Mouse (Mus musculus) left cerebral cortex, postnatal 4 days (tissue): ENCODE data around the gene Cab39l. TPM values are rescaled to one million over a fixed set of nuclear protein-coding genes. Genes with fewer than 3 reads are reported as not detected.
A peak's percentile ranks its signal among the peaks of the same experiment; 100 is the strongest.

Experiments
- DNase-seq: peaks from one replicate; pipeline ENCODE4 v3.0.0-alpha.2; 2022
- intact Hi-C: fragments of 180-260 bp; cut with DNase I; formaldehyde crosslinking; loops from one replicate; pipeline ENCODE4 v1.15.1; 2025
- total RNA-seq, 2 experiments: library from RNA; stranded (reverse); gene quantifications; 2 replicates each; pipeline ENCODE4 v1.2.3; 2021

Gene Cab39l
- total RNA-seq, 2 experiments from 2014 or later, result 14.5 to 17.4 TPM

DNA sequence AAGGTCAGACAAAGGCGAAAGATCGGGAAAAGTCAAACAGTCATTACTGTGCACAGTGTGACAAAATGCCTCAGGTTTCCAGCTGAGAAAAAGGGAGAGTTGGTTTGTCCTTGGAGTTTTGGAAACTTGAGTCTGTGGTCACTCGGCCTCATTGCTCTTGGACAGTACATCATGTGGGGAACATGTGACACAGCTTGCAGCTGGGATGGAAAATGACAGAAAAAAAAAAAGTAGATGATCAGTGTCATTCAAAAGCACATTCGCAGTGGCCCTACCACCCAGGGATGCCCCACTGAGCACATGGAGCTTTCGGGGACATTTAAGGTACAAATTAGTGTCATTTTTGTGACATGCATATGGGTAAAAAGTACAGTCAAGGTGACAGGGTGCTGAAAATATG lies 57.2 kb downstream of the Cab39l start:
- no peak for DNase-seq
- intact Hi-C loops, result no loop called here

DNA sequence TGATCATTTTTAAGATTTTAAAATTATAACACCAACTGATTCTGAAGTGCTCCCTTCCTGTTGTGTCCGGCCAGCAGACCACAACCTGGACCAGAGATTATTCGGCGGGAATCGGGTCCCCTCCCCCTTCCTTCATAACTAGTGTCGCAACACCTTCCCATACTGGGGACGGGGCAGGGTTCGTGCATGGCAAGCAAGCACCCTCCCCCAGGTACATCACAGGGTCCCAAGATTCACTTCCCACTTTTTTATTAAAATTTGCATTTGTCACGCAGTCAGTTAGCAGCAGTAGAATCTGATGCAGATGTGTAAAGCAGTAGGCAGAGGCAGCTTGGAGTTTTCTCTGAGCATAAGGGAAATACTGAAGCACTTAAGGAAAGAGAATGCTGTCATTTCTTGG lies 64.1 kb downstream of the Cab39l start:
- intact Hi-C loops, result no loop called here
- DNase-seq, result no peak

DNA sequence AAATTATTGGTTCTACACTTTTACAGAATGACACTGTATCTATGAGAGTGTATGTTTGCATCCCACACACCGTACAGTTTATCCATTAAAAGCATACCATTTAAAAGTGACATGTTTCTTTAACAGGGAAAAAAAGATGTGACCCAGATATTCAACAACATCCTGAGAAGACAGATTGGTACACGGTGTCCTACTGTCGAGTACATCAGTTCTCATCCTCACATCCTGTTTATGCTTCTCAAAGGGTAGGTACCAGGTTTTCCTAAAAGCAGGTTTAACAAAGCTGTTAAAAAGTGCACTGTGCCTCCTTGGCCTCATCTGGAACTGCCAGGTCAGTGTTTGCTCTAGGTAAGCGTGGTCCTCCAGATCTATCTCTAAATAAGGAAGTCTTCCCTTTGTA lies 65.4 kb downstream of the Cab39l start:
- no peak for DNase-seq
- intact Hi-C loops, result no loop called here

DNA sequence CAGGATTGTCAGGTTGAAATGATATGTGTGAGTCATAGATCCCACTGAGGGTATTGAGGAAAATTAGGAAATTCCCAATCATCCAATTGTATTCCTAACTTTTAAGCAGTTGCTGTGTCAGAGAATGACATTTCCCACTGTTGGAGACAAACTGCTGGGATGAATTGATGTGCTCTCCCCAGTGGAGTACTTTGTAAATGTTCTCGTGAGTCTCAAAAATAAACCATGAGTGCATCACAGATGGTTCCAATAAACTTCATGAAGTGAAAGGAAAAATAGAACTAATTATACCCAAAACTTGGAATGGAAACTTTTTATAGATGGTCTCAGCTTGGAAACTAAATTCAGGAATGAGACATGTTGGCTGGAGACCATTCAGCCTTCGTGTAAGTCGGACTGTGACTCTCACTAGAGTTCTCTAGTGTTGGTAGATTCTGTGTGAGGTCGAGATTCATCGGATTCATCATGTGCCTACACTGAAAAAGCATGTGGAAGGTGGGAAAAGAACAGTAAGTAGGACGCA lies 73.2 kb downstream of the Cab39l start:
- intact Hi-C loops, result no loop called here
- DNase-seq, result no peak

DNA sequence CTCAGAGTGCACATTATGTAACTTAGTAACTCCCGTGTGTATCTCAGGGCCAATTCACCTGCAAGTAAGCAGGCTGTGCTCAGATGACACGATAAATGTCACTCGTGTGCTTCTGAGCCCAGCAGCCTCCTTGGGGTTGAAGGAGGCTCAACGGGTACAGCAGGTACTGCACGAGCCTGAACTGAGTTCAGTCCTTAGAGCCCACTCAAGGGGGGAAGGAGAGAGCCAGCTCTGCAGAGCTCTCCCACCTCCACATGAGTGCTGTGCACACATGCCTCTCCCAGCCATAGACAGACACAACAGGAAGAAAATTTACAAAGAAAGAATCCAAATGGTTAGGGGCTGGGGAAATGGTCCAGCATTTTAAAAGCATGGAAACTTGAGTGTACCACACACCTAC lies 85.1 kb downstream of the Cab39l start:
- no peak for DNase-seq
- intact Hi-C loops, result no loop called here

DNA sequence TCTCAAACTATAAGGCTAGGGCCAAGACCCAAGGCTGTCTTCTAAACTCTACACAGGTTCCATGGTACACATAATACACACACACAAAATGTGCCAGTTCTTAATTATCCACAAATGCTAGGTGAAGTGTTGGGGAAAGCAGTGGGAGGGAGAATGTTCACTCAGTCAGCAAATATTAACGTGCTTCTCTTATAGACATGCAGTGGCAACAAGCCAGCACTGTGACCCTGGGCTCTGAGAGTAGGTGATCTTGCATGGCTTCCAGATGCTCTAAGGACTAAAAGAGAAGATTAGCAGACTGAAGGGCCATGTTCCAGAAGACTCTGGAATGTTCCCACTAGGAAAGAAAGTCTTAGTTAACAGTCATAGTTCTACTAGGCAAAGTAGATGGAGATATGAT lies 90.0 kb downstream of the Cab39l start:
- intact Hi-C loops, result no loop called here
- DNase-seq, result no peak

DNA sequence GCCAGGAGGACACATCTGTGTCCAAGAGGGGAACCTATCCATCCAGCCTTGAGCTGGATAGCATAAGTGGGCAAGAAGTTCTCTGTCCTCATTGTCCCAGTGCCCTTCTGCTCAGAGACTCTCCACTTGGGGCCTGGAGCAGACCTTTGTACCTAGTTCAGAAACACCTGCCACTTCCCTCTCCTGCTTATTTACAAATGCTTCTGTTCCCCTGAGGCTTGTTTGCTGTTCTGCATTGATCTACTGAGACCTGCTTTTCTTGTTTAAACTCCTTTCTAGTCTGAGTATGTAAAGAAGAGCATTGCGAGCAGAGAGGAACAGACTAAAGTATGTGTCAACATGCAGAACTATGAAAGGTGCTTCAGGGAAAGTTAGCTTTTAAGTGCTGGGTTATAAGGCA lies 92.2 kb downstream of the Cab39l start:
- intact Hi-C loops, result no loop called here
- no peak for DNase-seq

DNA sequence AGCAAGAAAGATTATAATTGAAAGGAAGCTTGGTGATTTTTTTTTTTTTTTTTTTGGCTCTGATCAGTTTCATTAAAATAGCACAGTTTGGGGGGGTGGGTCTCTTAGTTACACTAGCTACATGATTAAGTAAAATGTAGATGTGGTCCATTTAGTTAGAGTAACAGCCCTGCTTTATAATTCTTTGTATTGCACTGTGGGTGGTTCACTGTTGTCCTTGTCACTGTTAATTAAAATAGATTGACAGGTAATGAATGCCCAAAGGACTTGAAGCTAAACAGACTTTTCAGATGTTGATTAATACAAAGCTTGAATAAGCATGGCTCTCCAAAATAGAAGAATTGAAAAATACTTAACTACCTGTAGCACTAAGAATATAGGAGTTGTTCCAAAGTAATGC lies 93.1 kb downstream of the Cab39l start:
- no peak for DNase-seq
- intact Hi-C loops, result no loop called here

DNA sequence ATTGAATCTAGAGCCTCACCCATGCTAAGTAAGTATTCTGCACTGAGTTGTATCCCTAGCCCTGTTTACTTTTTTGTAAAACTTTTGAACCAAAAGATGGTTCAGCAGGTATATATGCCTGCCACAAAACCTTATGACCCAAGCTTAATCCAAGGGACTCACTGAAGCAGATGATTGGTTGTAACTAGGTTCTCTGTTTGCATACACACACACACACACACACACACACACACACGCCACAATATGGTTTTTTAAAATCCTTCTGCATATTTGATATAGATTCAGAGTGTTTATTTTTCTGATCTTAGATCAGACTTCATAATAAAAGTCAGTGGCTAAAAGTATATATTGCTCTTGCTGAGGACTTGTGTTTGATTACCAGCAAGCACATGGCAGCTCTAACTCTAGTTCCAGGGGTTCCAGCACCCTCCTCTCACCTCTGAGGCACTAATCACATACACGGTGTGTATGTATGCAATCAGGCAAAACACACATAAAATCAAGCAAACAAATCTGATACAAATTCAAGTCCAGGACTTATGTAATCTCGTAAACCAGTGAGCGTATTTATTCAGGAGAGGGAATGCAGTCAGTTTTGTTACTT lies 97.2 kb downstream of the Cab39l start:
- no peak for DNase-seq
- intact Hi-C loops, result no loop called here

DNA sequence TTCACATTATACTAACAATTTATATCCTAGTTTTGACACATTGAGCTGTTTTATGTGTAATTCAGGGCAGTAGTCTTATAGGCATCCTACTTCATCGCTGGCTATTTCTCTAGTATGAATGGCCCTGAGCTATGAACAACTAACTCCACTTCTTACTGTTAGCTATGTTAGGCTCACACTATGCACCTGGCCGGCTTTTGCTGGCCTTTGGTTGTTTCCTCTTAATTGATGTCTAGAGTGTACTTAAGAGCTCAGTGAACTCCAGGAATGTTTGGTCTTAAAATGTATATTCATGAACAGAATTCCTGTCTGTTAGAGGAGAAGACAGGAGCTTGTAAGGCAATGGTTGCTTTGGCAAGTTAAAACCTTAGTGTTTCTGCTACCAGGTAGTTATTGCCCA lies 99.5 kb downstream of the Cab39l start:
- intact Hi-C loops, result no loop called here
- no peak for DNase-seq

DNA sequence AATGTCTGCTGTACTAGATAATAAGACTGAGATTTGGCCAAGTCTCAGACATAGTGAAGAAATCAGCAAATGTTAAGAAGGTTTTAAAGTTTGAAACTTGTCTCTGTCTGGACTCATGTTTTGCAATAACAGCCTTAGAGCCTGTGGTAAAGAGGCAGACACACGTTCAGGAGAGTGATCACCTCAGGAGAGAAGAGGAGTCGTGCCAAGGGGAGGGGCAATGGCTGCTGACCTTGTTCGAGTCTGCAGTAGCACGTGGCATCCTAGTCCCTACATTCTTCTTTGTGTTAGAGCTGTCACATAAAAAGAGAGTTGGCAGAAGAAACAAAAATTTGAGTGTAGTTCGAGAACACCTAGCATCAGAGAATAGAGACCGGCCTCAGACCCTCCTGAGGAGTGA lies 100.0 kb downstream of the Cab39l start:
- intact Hi-C loops, result no loop called here
- DNase-seq, result no peak

DNA sequence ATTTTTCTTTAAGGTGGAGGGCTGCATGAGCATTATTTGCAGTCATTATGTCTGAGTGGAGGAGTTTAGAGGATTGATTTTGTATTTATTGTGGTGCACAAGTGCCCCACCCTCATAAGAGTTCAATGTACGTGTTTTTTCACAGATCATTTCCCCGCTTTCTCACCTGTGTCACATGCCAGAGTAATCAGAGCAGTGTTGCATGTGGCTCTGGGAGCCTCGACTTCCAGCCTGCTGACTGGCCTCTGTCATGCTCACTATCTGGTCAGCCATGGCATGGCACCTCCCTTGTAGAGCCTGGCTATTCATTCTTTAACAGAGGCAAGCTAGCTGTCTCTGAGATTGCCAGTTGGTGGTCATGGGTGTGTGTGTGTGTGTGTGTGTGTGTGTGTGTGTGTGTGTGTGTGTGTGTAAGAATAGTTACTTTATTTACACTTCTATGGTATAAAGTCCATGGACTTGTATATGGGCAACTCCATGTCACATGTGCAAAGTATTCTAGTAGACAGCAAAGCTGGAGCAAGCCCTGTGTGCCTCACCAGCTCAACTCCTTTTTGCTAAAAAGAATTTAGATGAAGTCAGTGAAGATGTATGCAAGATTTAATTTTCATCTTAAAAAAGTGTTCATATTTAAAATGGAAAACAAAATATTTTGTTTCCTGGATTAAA lies 102.5 kb downstream of the Cab39l start:
- intact Hi-C loops, result no loop called here
- no peak for DNase-seq

DNA sequence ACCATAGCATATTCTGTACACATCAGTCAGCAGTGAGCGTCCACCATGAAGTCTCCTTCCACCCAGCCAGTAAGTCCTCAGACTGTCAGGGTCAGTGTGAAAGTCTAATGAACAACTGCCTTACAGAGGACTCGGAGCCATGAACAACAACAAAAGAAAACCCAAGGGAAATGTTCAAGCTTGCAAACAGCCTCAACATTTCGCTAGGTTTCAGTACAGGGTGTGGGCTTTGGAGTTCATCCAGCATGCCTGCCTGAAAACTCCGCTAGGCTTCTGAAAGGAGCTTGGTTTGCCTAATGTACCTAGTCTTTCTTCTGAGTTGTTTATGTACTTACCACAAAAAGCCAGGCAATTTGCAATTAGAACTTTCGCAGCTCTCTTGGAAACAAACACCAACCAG lies 103.2 kb downstream of the Cab39l start:
- intact Hi-C loops, result no loop called here
- DNase-seq, result no peak

DNA sequence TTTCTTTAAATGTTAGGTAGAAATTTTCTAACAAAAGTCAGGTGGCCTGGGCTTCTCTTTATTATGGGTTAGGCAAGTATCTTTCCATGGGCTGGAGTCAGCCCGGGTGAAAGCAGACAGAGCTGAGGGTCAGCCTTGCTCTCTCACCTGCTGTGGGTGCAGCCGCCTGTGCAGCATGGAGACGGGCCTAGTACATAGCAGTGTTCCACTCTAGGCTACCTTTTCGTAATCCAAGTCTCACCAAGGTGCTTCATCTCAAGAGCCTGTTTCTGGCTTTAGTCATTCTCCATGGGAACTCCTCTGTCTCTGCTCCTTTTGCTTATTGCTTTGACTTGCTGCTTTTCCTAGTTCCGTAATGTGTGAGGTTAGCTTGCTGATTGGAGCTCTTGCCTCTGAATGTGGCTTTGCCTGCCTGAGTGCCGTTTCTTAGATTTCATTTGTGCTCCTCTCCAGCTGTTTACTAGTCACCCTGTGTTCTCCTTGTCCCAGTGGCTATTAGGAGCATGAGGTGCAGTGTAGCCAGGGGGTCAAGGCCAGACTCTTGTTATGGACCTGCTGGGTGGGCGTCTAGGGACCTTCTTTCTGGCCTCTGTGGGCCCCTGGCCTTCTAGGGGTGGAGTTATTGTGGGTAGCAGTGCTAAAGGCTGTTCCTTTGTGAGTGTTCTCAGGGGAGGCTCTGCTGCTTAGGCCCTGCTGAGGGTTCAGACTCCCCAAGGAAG lies 105.5 kb downstream of the Cab39l start:
- no peak for DNase-seq
- intact Hi-C loops, result no loop called here

DNA sequence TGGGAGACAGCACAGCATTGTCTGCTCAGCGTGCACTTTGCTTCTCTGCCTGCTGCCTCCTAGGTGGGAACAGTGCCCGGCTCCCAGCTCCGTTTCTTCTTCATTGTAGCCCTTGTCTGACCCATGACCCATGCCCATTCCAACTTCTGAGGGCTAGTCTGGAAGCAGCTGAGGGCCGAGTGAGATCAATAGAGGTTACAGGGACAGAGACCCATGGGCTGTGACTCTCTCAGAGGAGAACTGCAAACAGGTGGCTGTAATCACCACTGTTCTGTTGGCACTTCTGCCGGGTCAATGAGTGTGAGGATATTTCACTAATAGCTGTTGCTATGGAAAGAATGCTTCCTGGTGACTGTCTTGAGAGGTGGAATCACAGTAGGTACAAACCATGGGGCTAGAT lies 106.8 kb downstream of the Cab39l start:
- DNase-seq, result no peak
- intact Hi-C loops, result no loop called here

DNA sequence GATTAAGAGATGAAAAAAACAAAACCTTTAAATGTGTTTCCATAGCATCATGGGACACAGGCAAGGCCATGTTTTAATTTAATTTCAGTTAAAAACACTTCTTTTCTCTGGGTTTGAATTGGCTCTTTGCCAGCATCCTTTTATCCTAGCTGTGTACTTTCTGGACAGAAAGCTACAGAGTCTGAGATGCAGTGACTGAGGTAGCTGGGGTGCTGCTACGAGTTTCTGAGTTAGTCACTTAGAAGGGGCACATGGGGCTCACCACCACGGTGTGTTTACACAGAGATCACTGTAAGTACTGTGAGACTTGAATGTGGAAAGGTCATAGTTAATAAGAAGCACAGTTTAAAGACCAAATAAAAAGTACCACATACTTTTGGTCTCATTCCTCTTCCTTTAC lies 107.8 kb downstream of the Cab39l start:
- DNase-seq, result no peak
- intact Hi-C loops, result no loop called here

DNA sequence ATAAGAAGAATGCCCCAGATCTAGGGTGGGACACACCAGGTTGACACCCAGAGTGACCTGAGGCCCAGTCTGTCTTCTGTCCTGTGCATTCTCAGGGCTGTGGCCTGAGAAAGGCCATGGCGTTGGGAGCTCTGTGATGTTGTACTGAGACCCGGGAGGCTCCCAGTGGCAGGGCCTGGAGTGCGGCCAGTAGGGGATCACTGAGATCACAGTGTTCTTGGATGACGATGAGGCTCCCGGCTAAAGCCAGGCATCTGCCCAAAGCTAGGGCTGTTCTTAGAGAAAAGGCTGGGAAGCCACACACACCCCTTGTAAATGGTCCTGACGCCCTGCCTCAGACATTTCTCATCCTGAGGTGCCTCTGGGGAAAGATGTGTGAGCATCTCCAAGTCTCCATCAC lies 108.3 kb downstream of the Cab39l start:
- peak; percentile 16 for DNase-seq
- intact Hi-C loops, result no loop called here

DNA sequence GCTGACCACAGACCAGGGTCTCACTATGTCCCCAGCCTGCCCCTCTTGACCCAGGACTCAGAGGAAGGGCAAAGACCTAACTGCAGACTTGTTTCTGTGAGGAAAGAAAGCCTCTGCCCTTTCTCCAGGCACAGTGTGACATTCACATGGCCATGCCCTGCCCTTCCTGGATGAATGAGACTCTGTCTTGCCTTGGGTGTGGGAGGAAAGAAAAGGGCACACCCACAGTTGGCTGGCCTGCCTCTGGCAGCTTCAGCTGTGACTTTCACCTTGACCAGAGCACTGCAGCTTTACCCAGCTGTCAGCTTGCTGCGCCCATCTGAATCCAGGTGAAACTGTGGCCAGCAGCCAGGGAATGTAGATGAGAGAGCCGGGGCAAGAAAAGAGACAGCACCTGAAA lies 110.1 kb downstream of the Cab39l start:
- intact Hi-C loops, result loop anchor here (10.0 kb wide), 1 partner anchor 166 kb away; no protein-coding TSS in a partner anchor
- no peak for DNase-seq

DNA sequence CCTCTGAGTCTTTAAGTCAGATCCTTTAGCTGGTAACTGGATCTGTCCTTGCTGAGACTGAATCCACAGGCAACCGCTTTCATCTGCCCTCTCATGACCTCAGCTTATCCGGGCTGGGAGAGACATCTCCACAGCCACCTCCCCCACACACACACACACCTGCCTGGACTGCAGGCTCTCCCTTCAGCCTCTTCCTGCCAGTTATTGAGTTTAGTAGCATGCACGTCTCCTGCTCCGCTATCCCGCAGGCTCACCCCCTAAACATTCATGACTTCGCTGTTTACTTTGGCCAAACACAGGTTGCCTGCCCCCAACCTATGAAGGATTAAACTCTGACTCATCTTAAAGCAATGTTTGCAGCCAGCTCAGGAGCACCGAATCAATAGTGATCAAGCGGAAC lies 111.2 kb downstream of the Cab39l start:
- DNase-seq, result no peak
- intact Hi-C loops, result loop anchor here (10.0 kb wide), 1 partner anchor 167 kb away; no protein-coding TSS in a partner anchor

DNA sequence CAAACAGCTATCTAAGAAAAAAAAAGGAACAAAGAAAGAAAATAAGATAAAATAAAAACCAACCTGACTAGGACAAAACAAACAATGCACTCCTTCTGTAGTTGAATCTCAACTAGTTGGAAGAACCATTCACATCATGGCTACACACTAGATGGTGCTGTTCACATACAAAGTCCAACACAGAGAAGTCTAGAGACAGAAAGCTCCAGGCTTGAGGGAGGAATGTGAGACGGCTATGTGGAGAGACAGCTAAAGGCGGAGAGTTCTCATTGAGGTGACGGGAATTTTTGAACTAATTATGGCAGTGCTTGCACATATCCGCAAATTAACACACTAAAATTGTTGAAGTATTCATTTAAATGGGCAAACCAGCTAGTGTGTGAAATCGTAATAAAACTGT lies 113.3 kb downstream of the Cab39l start:
- no peak for DNase-seq
- intact Hi-C loops, result loop anchor here (10.0 kb wide), 1 partner anchor 169 kb away; no protein-coding TSS in a partner anchor

DNA sequence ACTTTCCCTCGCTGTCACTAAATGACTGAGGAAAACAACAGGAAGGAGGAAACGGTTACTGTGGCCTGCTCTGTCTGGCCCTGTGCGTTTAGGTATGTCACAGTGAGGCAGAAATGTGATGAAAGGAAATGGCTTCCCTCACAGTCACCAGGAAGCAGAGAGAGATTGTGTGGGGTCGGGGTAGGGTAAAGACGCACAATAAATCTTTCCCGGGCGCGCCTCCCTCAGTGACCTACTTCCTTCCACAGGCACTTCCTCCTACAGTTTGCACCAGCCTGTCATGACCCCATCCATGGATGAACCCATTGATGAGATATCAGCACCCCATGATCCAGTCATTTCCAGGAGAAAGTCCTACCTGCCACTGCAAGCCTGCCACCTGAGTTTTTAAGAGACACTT lies 114.2 kb downstream of the Cab39l start:
- DNase-seq, result no peak
- intact Hi-C loops, result loop anchor here (5.0 to 10.0 kb wide), 2 partner anchors 170 to 398 kb away; no protein-coding TSS in a partner anchor
